Mouse (Mus musculus) WW6 (cell line): ENCODE measurements around the gene Akr1b3.

Experiments used
- DNase-seq: peaks from one replicate; pipeline ENCODE4 v3.0.0-alpha.2; 2013; ENCODE audit warnings: low read depth, low spot score

Akr1b3 gene

DNA sequence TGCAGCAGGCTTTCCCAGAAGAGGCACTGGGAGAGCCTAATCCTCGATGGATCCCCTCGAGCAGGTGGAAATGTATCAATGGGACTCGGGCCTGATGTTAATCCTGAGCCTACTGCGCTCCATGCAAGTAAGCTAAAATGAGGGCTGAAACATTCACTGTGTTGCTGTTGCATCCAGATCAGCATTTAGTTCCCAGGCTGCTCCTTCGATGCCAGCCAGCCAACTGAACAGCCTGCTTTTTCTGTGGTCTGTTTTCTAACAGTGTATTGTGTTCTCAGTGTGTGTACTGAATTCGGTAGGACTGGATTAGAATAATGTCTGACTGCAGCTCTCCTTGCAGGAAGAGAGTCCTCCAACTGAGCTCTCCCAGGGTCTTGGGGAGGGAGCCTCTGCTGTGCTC lies 46.6 kb downstream of the Akr1b3 start:
- DNase-seq = no peak

DNA sequence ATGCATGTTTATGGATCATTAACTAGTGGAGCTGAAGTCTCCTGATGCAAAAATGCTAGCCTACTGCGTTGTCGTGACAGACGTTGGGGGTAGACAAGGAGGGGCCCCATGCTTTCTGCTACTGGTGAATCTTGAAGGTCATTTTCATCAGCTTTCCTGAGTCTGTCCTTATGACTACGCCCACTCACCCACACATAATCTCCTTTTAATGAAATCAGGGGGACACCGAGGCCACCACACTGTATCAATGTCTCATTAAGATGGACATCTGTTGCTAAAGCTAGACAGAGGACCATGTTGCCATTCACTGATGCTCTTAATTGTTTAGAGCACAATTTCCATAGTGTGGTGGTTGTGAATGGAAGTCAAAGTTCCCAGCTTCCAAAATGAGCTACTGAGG lies 58.7 kb downstream of the Akr1b3 start:
- no peak for DNase-seq
